ENCODE assay signal across 8 mouse cellular contexts in genomic region chr12:83763311-83764043, GRCm38 (mm10). TPM values are rescaled to one million over a fixed set of nuclear protein-coding genes. Genes with fewer than 3 reads are reported as not detected.
DNase-seq lines count a peak whose midpoint lies in the region; ATAC-seq and TF ChIP-seq lines count a peak whose summit lies in the region.

Papln (plus strand) TSS chr12:83763634.

- TF ChIP-seq POLR2A in limb, embryonic 14.5 days (IDR thresholded peaks at IDR 0.05; ENCODE audit: borderline replicate concordance, extremely low read depth, insufficient read depth, insufficient read length) = no peak

- H3K9ac ChIP-seq in embryonic facial prominence, embryonic 11.5 days (replicated peaks; ENCODE audit: low read length) = peak within 1 kb of the TSS; percentile 26; the same call in 1 of the 2 replicates
- H3K9ac ChIP-seq in hindbrain, embryonic 11.5 days (ENCODE audit: low read depth, low read length) = 0 out of 2 replicates have a peak within 1 kb of the TSS, but pooled peaks have one; percentile 11
- H3K9ac ChIP-seq in limb, embryonic 14.5 days (ENCODE audit: low read depth, low read length, severe bottlenecking) = peak within 1 kb of the TSS; percentile 45
- H3K9ac ChIP-seq in midbrain, postnatal 0 days (replicated peaks; ENCODE audit: low read length, poor library complexity, severe bottlenecking) = peak within 1 kb of the TSS; percentile 51

- H3K4me1 ChIP-seq in embryonic facial prominence, embryonic 11.5 days (ENCODE audit: control insufficient read depth, insufficient read depth, low read length) = peaks cover 6% of the 10 kb centered on the region
- peaks cover 9% of the 10 kb centered on the region; the same call in 1 of the 2 replicates for H3K4me1 ChIP-seq in hindbrain, embryonic 11.5 days (replicated peaks; ENCODE audit: control insufficient read depth, insufficient read depth, low read length)
- H3K4me1 ChIP-seq in limb, embryonic 14.5 days (ENCODE audit: control insufficient read depth, insufficient read depth, low read length) = peaks cover 27% of the 10 kb centered on the region
- H3K4me1 ChIP-seq in midbrain, postnatal 0 days (ENCODE audit: insufficient read depth, low read length) = no peaks in the 10 kb centered on the region; the same call in 1 of the 2 replicates

- peak within 1 kb of the TSS; percentile 49 for H3K4me2 ChIP-seq in embryonic facial prominence, embryonic 11.5 days (ENCODE audit: low read depth, low read length)
- H3K4me2 ChIP-seq in hindbrain, embryonic 11.5 days (replicated peaks; ENCODE audit: low read depth, low read length) = peak within 1 kb of the TSS; percentile 40
- peak within 1 kb of the TSS; percentile 77 for H3K4me2 ChIP-seq in limb, embryonic 14.5 days (replicated peaks; ENCODE audit: low read depth, low read length, severe bottlenecking)
- peak within 1 kb of the TSS; percentile 68 for H3K4me2 ChIP-seq in midbrain, postnatal 0 days (ENCODE audit: low read depth, low read length, poor library complexity, severe bottlenecking)

- intact Hi-C loops in gastrocnemius, postnatal 14 days (cut with DNase I; ENCODE audit: low total_unique reads) = no loop called here

- peak within 1 kb of the TSS; percentile 11 for H3K4me3 ChIP-seq in embryonic facial prominence, embryonic 11.5 days (ENCODE audit: low read depth, low read length)
- peak within 1 kb of the TSS; percentile 13 for H3K4me3 ChIP-seq in hindbrain, embryonic 11.5 days (ENCODE audit: low read depth, low read length)
- peak within 1 kb of the TSS; percentile 34 for H3K4me3 ChIP-seq in limb, embryonic 14.5 days (replicated peaks; ENCODE audit: low read length)
- peak within 1 kb of the TSS; percentile 29 for H3K4me3 ChIP-seq in midbrain, postnatal 0 days (ENCODE audit: low read depth, low read length)

- no peaks in the 10 kb centered on the region for H3K36me3 ChIP-seq in embryonic facial prominence, embryonic 11.5 days (replicated peaks; ENCODE audit: control insufficient read depth, insufficient read depth, low read depth, low read length)
- no peaks in the 10 kb centered on the region for H3K36me3 ChIP-seq in hindbrain, embryonic 11.5 days (ENCODE audit: control insufficient read depth, insufficient read depth, low read length)
- no peaks in the 10 kb centered on the region for H3K36me3 ChIP-seq in limb, embryonic 14.5 days (ENCODE audit: control insufficient read depth, insufficient read depth, low read length)
- H3K36me3 ChIP-seq in midbrain, postnatal 0 days (ENCODE audit: insufficient read depth, low read length) = no peaks in the 10 kb centered on the region

- DNase-seq in right cerebral cortex, postnatal 4 days = peak; percentile 46
- DNase-seq in right cerebral cortex, postnatal 25 days = no peak
- no peak for DNase-seq in embryonic facial prominence, embryonic 11.5 days (ENCODE audit: low spot score)
- no peak for DNase-seq in hindbrain, embryonic 11.5 days (ENCODE audit: low spot score)
- peak; percentile 14 for DNase-seq in limb, embryonic 14.5 days (ENCODE audit: low spot score)
- no peak for DNase-seq in midbrain, postnatal 0 days (ENCODE audit: low spot score)
- no peak for DNase-seq in cerebellum, postnatal 36 days
- DNase-seq in gastrocnemius, postnatal 14 days = no peak

- H3K27me3 ChIP-seq in embryonic facial prominence, embryonic 11.5 days (ENCODE audit: control insufficient read depth, insufficient read depth, low read length) = no peaks in the 10 kb centered on the region; the same call in 1 of the 2 replicates
- H3K27me3 ChIP-seq in hindbrain, embryonic 11.5 days (ENCODE audit: control insufficient read depth, insufficient read depth, low read length) = no peaks in the 10 kb centered on the region
- H3K27me3 ChIP-seq in limb, embryonic 14.5 days (ENCODE audit: control insufficient read depth, insufficient read depth, low read length) = no peaks in the 10 kb centered on the region
- H3K27me3 ChIP-seq in midbrain, postnatal 0 days (ENCODE audit: insufficient read depth, low read length) = no peaks in the 10 kb centered on the region

- ATAC-seq in embryonic facial prominence, embryonic 11.5 days (replicated peaks; ENCODE audit: insufficient number of reproducible peaks, low FRiP score, low TSS enrichment, low read depth) = no peak
- ATAC-seq in hindbrain, embryonic 11.5 days (ENCODE audit: low FRiP score) = no peak
- no peak; the same call in 1 of the 2 replicates for ATAC-seq in limb, embryonic 14.5 days (ENCODE audit: low FRiP score, low read depth)
- peak; percentile 39; the same call in 1 of the 2 replicates for ATAC-seq in midbrain, postnatal 0 days (ENCODE audit: low FRiP score)

- H3K27ac ChIP-seq in embryonic facial prominence, embryonic 11.5 days (replicated peaks; ENCODE audit: low read depth, low read length) = no peak within 1 kb of the TSS
- no peak within 1 kb of the TSS for H3K27ac ChIP-seq in hindbrain, embryonic 11.5 days (ENCODE audit: low read depth, low read length)
- 0 out of 2 replicates have a peak within 1 kb of the TSS, but pooled peaks have one; percentile 19 for H3K27ac ChIP-seq in limb, embryonic 14.5 days (replicated peaks; ENCODE audit: low read depth, low read length)
- H3K27ac ChIP-seq in midbrain, postnatal 0 days (ENCODE audit: low read depth, low read length) = no peak within 1 kb of the TSS

- TF ChIP-seq CTCF in midbrain, postnatal 0 days (IDR thresholded peaks at IDR 0.05) = no peak

- no peaks in the 10 kb centered on the region for H3K9me3 ChIP-seq in embryonic facial prominence, embryonic 11.5 days (replicated peaks; ENCODE audit: control insufficient read depth, low read length)
- no peaks in the 10 kb centered on the region for H3K9me3 ChIP-seq in hindbrain, embryonic 11.5 days (ENCODE audit: control insufficient read depth, low read length)
- H3K9me3 ChIP-seq in limb, embryonic 14.5 days (ENCODE audit: control insufficient read depth, low read length) = no peaks in the 10 kb centered on the region
- H3K9me3 ChIP-seq in midbrain, postnatal 0 days (ENCODE audit: low read length) = no peaks in the 10 kb centered on the region

- WGBS in embryonic facial prominence, embryonic 11.5 days = 14% methylated on average over 29 of the region's 31 CpGs
- WGBS in hindbrain, embryonic 11.5 days = 16% methylated on average over 27 of the region's 31 CpGs
- WGBS in limb, embryonic 14.5 days = 9% methylated on average over 28 of the region's 31 CpGs
- WGBS in midbrain, postnatal 0 days = 12% methylated on average over 26 of the region's 31 CpGs

RNA-seq across cellular contexts. Expression of gene Papln, which starts in this region (rescaled TPM):
- polyA plus RNA-seq in embryonic facial prominence, embryonic 11.5 days (2014; fragmentation: Nextera tagmentation; extraction: Ambion mirVana) = 0.06 TPM in 1 of 2 replicates, not detected in the other
- polyA plus RNA-seq in hindbrain, embryonic 11.5 days (2014; fragmentation: Nextera tagmentation; extraction: Ambion mirVana) = 0.04 and 0.11 TPM in 2 replicates
- polyA plus RNA-seq in limb, embryonic 14.5 days (2012; rRNA removed) = 5.2 and 5.9 TPM in 2 replicates
- 2.0 and 2.6 TPM in 2 replicates for polyA plus RNA-seq in limb, embryonic 14.5 days (2014; fragmentation: Nextera tagmentation; extraction: Ambion mirVana)
- 2.4 and 2.7 TPM in 2 replicates for total RNA-seq in midbrain, postnatal 0 days (2014; rRNA removed)
- polyA plus RNA-seq in midbrain, postnatal 0 days (2015; fragmentation: Nextera tagmentation; extraction: Ambion mirVana) = 0.33 and 0.37 TPM in 2 replicates
- 1 to 10 TPM; 5.6 to 6.8 TPM for total RNA-seq in gastrocnemius, postnatal 14 days (2021)

Comparison
In these comparisons a context has a peak if more than half of its experiments do, and no peak if none do; other contexts are left out.
1. DNase-seq: peak in right cerebral cortex, postnatal 4 days (single experiment) and limb, embryonic 14.5 days (single experiment); none in right cerebral cortex, postnatal 25 days (single experiment), embryonic facial prominence, embryonic 11.5 days (single experiment), hindbrain, embryonic 11.5 days (single experiment), midbrain, postnatal 0 days (single experiment), cerebellum, postnatal 36 days (0 of 2) and gastrocnemius, postnatal 14 days (single experiment).
2. Peak in every context shown above with its lines, with median percentiles within 50 percentile points of each other: H3K4me2 ChIP-seq, H3K4me3 ChIP-seq and H3K9ac ChIP-seq.